Mouse (Mus musculus) erythroblast, embryonic 14.5 days (primary cell): ENCODE data around the gene Uhrf1bp1. TPM values are rescaled to one million over a fixed set of nuclear protein-coding genes. Genes with fewer than 3 reads are reported as not detected.

Experiments
- H3K27me3 ChIP-seq: 2 replicates; pipeline ENCODE4 v1.6.1; 2012; ENCODE audit warnings: inconsistent platforms; ENCODE audit not compliant: control insufficient read depth
- H3K36me3 ChIP-seq: 2 replicates; pipeline ENCODE4 v1.6.1; 2012; ENCODE audit warnings: mild to moderate bottlenecking, inconsistent platforms; ENCODE audit not compliant: control insufficient read depth
- H3K4me1 ChIP-seq: 2 replicates; pipeline ENCODE4 v1.6.1; 2012; ENCODE audit warnings: inconsistent platforms; ENCODE audit not compliant: control insufficient read depth
- H3K4me3 ChIP-seq: replicated peaks from 2 replicates; pipeline ENCODE3; 2012; ENCODE audit warnings: moderate library complexity, mild to moderate bottlenecking, inconsistent platforms
- H3K9me3 ChIP-seq: 2 replicates; pipeline ENCODE4 v1.6.1; 2012; ENCODE audit warnings: low read length, inconsistent platforms, mixed read lengths; ENCODE audit not compliant: control insufficient read depth
- GATA1 ChIP-seq: IDR thresholded peaks from 2 replicates; pipeline ENCODE4 v1.6.1; 2012; ENCODE audit warnings: low read length, inconsistent platforms, mixed read lengths
- TAL1 ChIP-seq: IDR thresholded peaks from 3 replicates; pipeline ENCODE4 v1.6.1; 2012; ENCODE audit warnings: low read length, inconsistent platforms, mixed read lengths
- polyA plus RNA-seq: library from polyadenylated mRNA; stranded (reverse); fragments of >175 nt; gene quantifications from 2 replicates; pipeline ENCODE4 v1.2.3, GENCODE M21; 2012

Uhrf1bp1 gene
- polyA plus RNA-seq, 1 experiment: 0.19 TPM

- TF ChIP-seq GATA1 (no peak), TAL1 (no peak)
- Histone ChIP-seq H3K36me3 (no peaks in the 10 kb centered on the region), H3K27me3 (no peaks in the 10 kb centered on the region), H3K4me3 (no peak overlapping the region), H3K4me1 (peaks cover 3% of the 10 kb centered on the region; the same call in 1 of the 2 replicates), H3K9me3 (no peaks in the 10 kb centered on the region)
Measured at GRCm38 (mm10) chr17:27922174-27922712, 66.0 kb downstream of the Uhrf1bp1 start.

- H3K4me1 ChIP-seq: peaks cover 3% of the 10 kb centered on the region; the same call in 1 of the 2 replicates
- H3K9me3 ChIP-seq: no peaks in the 10 kb centered on the region
- no peaks in the 10 kb centered on the region for H3K36me3 ChIP-seq
- no peak for TF ChIP-seq GATA1
- no peak for TF ChIP-seq TAL1
- no peak overlapping the region for H3K4me3 ChIP-seq
- H3K27me3 ChIP-seq: no peaks in the 10 kb centered on the region
Measured at GRCm38 (mm10) chr17:27925054-27925453, 68.8 kb downstream of the Uhrf1bp1 start.

- H3K4me3 ChIP-seq: no peak overlapping the region
- H3K4me1 ChIP-seq: peaks cover 3% of the 10 kb centered on the region; the same call in 1 of the 2 replicates
- no peaks in the 10 kb centered on the region for H3K36me3 ChIP-seq
- no peaks in the 10 kb centered on the region for H3K27me3 ChIP-seq
- TF ChIP-seq TAL1: no peak
- no peak for TF ChIP-seq GATA1
- H3K9me3 ChIP-seq: no peaks in the 10 kb centered on the region
Measured at GRCm38 (mm10) chr17:27925504-27925903, 69.3 kb downstream of the Uhrf1bp1 start.

- Histone ChIP-seq H3K36me3 (no peaks in the 10 kb centered on the region), H3K4me3 (no peak overlapping the region), H3K4me1 (no peaks in the 10 kb centered on the region; the same call in 1 of the 2 replicates), H3K9me3 (no peaks in the 10 kb centered on the region), H3K27me3 (no peaks in the 10 kb centered on the region)
- TF ChIP-seq TAL1 (no peak), GATA1 (no peak)
Measured at GRCm38 (mm10) chr17:27930291-27930690, 74.0 kb downstream of the Uhrf1bp1 start.

GRCm38 (mm10) chr17:27931826-27932225 lies 75.6 kb downstream of the Uhrf1bp1 start:
- H3K4me3 ChIP-seq: no peak overlapping the region
- no peaks in the 10 kb centered on the region; the same call in 1 of the 2 replicates for H3K4me1 ChIP-seq
- no peaks in the 10 kb centered on the region for H3K9me3 ChIP-seq
- no peaks in the 10 kb centered on the region for H3K27me3 ChIP-seq
- TF ChIP-seq GATA1 (no peak), TAL1 (no peak)
- no peaks in the 10 kb centered on the region for H3K36me3 ChIP-seq

- Histone ChIP-seq H3K4me1 (no peaks in the 10 kb centered on the region), H3K27me3 (no peaks in the 10 kb centered on the region), H3K9me3 (no peaks in the 10 kb centered on the region), H3K36me3 (no peaks in the 10 kb centered on the region), H3K4me3 (no peak overlapping the region)
- TF ChIP-seq GATA1: no peak
- TF ChIP-seq TAL1: no peak
Measured at GRCm38 (mm10) chr17:27934136-27934910, 78.1 kb downstream of the Uhrf1bp1 start.

- Histone ChIP-seq H3K36me3 (no peaks in the 10 kb centered on the region), H3K4me1 (peaks cover 2% of the 10 kb centered on the region), H3K27me3 (no peaks in the 10 kb centered on the region), H3K4me3 (no peak overlapping the region), H3K9me3 (no peaks in the 10 kb centered on the region)
- no peak for TF ChIP-seq TAL1
- no peak for TF ChIP-seq GATA1
Measured at GRCm38 (mm10) chr17:27935091-27935490, 78.8 kb downstream of the Uhrf1bp1 start.

GRCm38 (mm10) chr17:27937054-27937615 lies 80.9 kb downstream of the Uhrf1bp1 start:
- H3K4me3 ChIP-seq: no peak overlapping the region
- H3K4me1 ChIP-seq: peaks cover 6% of the 10 kb centered on the region
- H3K36me3 ChIP-seq: no peaks in the 10 kb centered on the region
- no peaks in the 10 kb centered on the region for H3K27me3 ChIP-seq
- TF ChIP-seq TAL1 (no peak), GATA1 (no peak)
- no peaks in the 10 kb centered on the region for H3K9me3 ChIP-seq

- no peak overlapping the region for H3K4me3 ChIP-seq
- H3K4me1 ChIP-seq: peaks cover 6% of the 10 kb centered on the region
- TF ChIP-seq GATA1 (no peak), TAL1 (no peak)
Measured at GRCm38 (mm10) chr17:27938121-27938754, 82.0 kb downstream of the Uhrf1bp1 start.

More at GRCm38 (mm10) chr17:27938121-27938754, 82.0 kb downstream of the Uhrf1bp1 start:
- Histone ChIP-seq H3K36me3 (no peaks in the 10 kb centered on the region), H3K27me3 (no peaks in the 10 kb centered on the region), H3K9me3 (no peaks in the 10 kb centered on the region)
